Mouse (Mus musculus) central nervous system, embryonic 14 days (tissue): Measurements from ENCODE around the gene Ffar3. TPM values are rescaled to one million over a fixed set of nuclear protein-coding genes. Genes with fewer than 3 reads are reported as not detected.

ENCODE experiments used
- polyA plus RNA-seq: library from polyadenylated mRNA; depleted of rRNA; stranded (reverse); fragments of >200 nt; gene quantifications from 2 replicates; pipeline ENCODE4 v1.2.3, GENCODE M21; 2012; rRNA removed

Ffar3 gene
- polyA plus RNA-seq = 0.06 TPM in 1 of 2 replicates, not detected in the other

GRCm38 (mm10) chr7:30856078-30856477 is at the start of gene Ffar3:
Ffar3 (minus strand) TSS chr7:30856178.

DNA sequence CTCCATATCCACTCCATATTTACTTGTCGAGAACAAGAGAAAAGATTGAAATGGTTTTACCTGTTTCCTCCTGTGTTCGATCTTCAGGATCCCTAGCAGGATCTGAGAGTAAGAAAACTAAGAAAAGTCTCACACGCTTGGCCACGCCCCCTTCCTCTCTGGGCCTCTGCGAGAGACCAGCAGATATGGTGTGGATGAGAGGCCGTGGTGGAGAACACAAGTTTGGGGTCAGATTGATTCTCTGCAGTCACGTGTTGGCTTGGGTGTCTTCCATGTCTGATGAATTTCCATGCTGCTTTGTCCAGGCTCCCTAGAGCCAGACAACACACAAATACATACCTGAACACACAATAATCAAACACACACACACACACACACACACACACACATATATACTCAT is 24.2 kb upstream of the Ffar3 start, which contains the start of gene Cd22:
Gene Cd22, minus strand, starts transcription at position 167 of the 400 bp plus-strand sequence.

GRCm38 (mm10) chr7:30861464-30861863 is 5.5 kb upstream of the Ffar3 start, which contains the start of gene Ffar1:
Ffar1 (minus strand) TSS chr7:30861564.

DNA sequence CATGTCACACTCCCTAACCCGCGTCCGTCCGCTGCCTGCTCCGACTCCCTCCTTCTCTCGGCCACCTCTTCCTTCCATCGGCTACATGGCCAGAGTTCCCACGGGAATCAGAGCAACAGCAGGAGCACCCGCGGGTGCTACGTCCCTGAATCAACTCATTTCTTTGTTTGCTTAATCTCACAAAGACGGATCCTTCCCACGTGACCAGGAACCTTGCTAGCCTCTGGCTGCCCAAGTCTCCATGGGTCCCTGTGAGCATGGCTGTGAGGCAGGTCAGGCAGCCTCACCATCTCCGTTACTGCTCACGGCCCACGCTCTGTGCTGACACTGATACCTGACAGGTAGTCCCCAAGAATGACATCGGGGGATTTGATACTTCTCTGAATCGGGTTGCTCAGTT is 32.3 kb downstream of the Ffar3 start, which contains the start of gene Ffar2:
Gene Ffar2, minus strand, starts transcription at position 101 of the 400 bp plus-strand sequence.

Other genes with a start within 250 kb of the Ffar3 start
- 2.3 and 2.6 TPM in 2 replicates for gene Upk1a, start 243.3 kb downstream of the Ffar3 start, polyA plus RNA-seq
- 788 and 848 TPM in 2 replicates for gene Cox6b1, start 230.0 kb downstream of the Ffar3 start, polyA plus RNA-seq
- not detected in 2 replicates for gene Etv2, start 220.3 kb downstream of the Ffar3 start, polyA plus RNA-seq
- gene Rbm42, start 205.9 kb downstream of the Ffar3 start, polyA plus RNA-seq = 91.4 and 95.2 TPM in 2 replicates
- gene Haus5, start 191.2 kb downstream of the Ffar3 start, polyA plus RNA-seq = 35.7 and 41.2 TPM in 2 replicates
- gene Pmis2, start 184.6 kb downstream of the Ffar3 start, polyA plus RNA-seq = not detected in 2 replicates
- gene 2200002J24Rik, start 157.3 kb downstream of the Ffar3 start, polyA plus RNA-seq = not detected in 2 replicates
- gene Atp4a, start 144.0 kb downstream of the Ffar3 start, polyA plus RNA-seq = 1.4 and 1.6 TPM in 2 replicates
- gene Tmem147, start 126.6 kb downstream of the Ffar3 start, polyA plus RNA-seq = 182 and 186 TPM in 2 replicates
- gene Gapdhs, start 112.5 kb downstream of the Ffar3 start, polyA plus RNA-seq = 0.09 and 0.11 TPM in 2 replicates
- 5.6 and 7.5 TPM in 2 replicates for gene Sbsn, start 104.7 kb downstream of the Ffar3 start, polyA plus RNA-seq
- 0.93 and 11.3 TPM in 2 replicates for gene Dmkn, start 92.4 kb downstream of the Ffar3 start, polyA plus RNA-seq
- gene Krtdap, start 68.3 kb downstream of the Ffar3 start, polyA plus RNA-seq = 0.44 and 18.8 TPM in 2 replicates
- 0.10 and 0.16 TPM in 2 replicates for gene Ffar2, start 32.4 kb downstream of the Ffar3 start, polyA plus RNA-seq
- not detected in 2 replicates for gene Ffar1, start 5.4 kb upstream of the Ffar3 start, polyA plus RNA-seq
- 0.11 and 0.20 TPM in 2 replicates for gene Cd22, start 24.2 kb upstream of the Ffar3 start, polyA plus RNA-seq
- 1.3 and 1.9 TPM in 2 replicates for gene Mag, start 58.7 kb upstream of the Ffar3 start, polyA plus RNA-seq
- gene Hamp2, start 68.5 kb upstream of the Ffar3 start, polyA plus RNA-seq = 0.43 TPM in 1 of 2 replicates, not detected in the other
- not detected in 2 replicates for gene Hamp, start 87.9 kb upstream of the Ffar3 start, polyA plus RNA-seq
- 164 and 173 TPM in 2 replicates for gene Usf2, start 100.6 kb upstream of the Ffar3 start, polyA plus RNA-seq
- gene Lsr, start 117.3 kb upstream of the Ffar3 start, polyA plus RNA-seq = 19.5 and 20.0 TPM in 2 replicates
- 0.36 and 0.61 TPM in 2 replicates for gene Fam187b, start 117.6 kb upstream of the Ffar3 start, polyA plus RNA-seq
- 17.0 and 23.0 TPM in 2 replicates for gene Fxyd5, start 186.3 kb upstream of the Ffar3 start, polyA plus RNA-seq
- 45.5 and 68.3 TPM in 2 replicates for gene Fxyd7, start 195.3 kb upstream of the Ffar3 start, polyA plus RNA-seq
- gene Fxyd1, start 201.0 kb upstream of the Ffar3 start, polyA plus RNA-seq = 14.3 and 25.8 TPM in 2 replicates
- 0.65 and 1.6 TPM in 2 replicates for gene Lgi4, start 203.2 kb upstream of the Ffar3 start, polyA plus RNA-seq
- gene Fxyd3, start 220.5 kb upstream of the Ffar3 start, polyA plus RNA-seq = 0.36 and 6.3 TPM in 2 replicates